Mouse (Mus musculus): ENCODE results near the gene Traf3. TPM values are rescaled to one million over a fixed set of nuclear protein-coding genes. Genes with fewer than 3 reads are reported as not detected.
A peak's percentile ranks its signal among the peaks of the same experiment; 100 is the strongest.

Gene Traf3
- polyA plus RNA-seq (2015; fragmentation: Nextera tagmentation; extraction: Ambion mirVana) = 8.9 and 9.9 TPM in 2 replicates

- H3K4me3 ChIP-seq = peak within 1 kb of the TSS; percentile 75
- H3K9ac ChIP-seq = peak within 1 kb of the TSS; percentile 69
- WGBS = 5% methylated on average over 70 of the region's 105 CpGs
- peak; percentile 68 for ATAC-seq (ENCODE audit: borderline replicate concordance, extremely low read depth, low FRiP score, low TSS enrichment)
- H3K36me3 ChIP-seq = no peaks in the 10 kb centered on the region
- peaks cover 41% of the 10 kb centered on the region for H3K4me1 ChIP-seq
- peak within 1 kb of the TSS; percentile 90 for H3K27ac ChIP-seq
- H3K9me3 ChIP-seq = no peaks in the 10 kb centered on the region
- H3K4me2 ChIP-seq = peak within 1 kb of the TSS; percentile 89
- no peaks in the 10 kb centered on the region for H3K27me3 ChIP-seq
These were observed at the start of gene Traf3 for GRCm38 (mm10) chr12:111165831-111166591. Gene Traf3, plus strand, starts transcription at chr12:111166370.

DNA sequence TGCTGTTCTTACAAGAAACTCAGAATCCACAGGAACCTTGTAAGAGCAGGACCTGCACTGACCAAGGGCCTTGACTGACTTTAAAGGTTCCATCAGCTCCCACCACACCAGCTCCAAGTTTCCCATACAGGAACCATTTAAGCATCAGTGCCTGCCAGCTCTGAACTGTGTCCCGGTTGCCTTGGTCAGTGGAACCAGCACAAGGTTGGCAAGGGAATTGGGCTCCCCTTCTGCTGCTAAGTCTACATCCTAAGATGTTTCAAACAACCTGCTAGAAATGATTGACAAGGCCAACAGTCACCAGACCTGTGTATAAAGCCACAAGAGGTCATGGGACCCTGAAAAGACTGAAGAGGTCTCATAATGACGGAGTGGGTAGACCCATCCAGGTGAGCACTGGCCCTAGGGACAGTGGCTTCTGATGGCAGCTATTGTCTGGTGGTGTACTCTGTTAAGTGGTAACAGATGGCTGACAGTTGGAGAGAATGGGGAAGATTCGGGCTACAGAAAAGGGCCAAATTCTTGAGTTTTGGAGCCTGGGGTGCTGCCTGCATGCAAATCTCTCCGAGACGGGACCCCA, 46.6 kb upstream of the Traf3 start:
- Histone ChIP-seq H3K4me1 (no peaks in the 10 kb centered on the region), H3K27ac (no peak overlapping the region), H3K4me2 (no peak overlapping the region), H3K36me3 (peaks cover 28% of the 10 kb centered on the region), H3K9ac (no peak overlapping the region), H3K4me3 (no peak overlapping the region), H3K27me3 (no peaks in the 10 kb centered on the region), H3K9me3 (no peaks in the 10 kb centered on the region)
- no peak for ATAC-seq (ENCODE audit: borderline replicate concordance, extremely low read depth, low FRiP score, low TSS enrichment)
- WGBS = 93% methylated on average over 5 of the region's 5 CpGs

DNA sequence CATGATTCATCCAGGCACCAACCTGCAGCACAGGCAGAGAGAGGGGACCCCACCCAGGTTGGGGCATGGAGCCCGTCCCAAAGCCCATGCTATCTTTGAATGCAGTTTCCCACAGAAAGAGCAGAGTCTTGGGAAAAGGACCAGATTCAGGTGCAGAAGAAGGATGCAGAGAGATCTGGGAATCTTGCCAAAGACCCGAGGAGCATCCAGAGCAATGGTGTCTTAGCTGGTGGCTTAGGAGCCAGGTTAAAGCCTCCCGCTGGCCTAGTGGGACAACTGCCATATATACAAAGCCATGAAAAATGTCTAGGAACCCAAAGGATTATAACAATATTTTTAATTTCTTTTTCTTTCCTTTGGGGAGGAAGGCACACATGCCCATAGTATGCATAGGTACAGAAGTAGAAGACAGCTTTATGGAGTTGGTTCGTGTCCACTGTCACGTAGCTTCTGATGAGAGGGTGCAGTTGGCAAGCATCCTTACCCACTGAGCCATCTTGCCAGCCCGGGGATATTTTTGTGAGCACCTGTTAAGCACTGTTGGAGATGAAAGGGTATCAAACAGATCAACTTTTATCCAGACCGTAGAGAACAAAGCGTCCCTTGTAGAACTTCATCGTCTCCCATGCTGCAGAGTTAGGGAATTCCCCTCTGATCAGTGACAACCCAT, 45.1 kb upstream of the Traf3 start:
- Histone ChIP-seq H3K9ac (no peak overlapping the region), H3K4me1 (no peaks in the 10 kb centered on the region), H3K27me3 (no peaks in the 10 kb centered on the region), H3K27ac (no peak overlapping the region), H3K36me3 (peaks cover 23% of the 10 kb centered on the region), H3K4me2 (no peak overlapping the region), H3K4me3 (no peak overlapping the region), H3K9me3 (no peaks in the 10 kb centered on the region)
- WGBS = 82% methylated on average over 9 of the region's 9 CpGs
- no peak for ATAC-seq (ENCODE audit: borderline replicate concordance, extremely low read depth, low FRiP score, low TSS enrichment)

- Histone ChIP-seq H3K27ac (no peak overlapping the region), H3K9ac (no peak overlapping the region), H3K4me2 (no peak overlapping the region), H3K27me3 (no peaks in the 10 kb centered on the region), H3K4me3 (no peak overlapping the region), H3K36me3 (peaks cover 10% of the 10 kb centered on the region; the same call in 1 of the 2 replicates), H3K4me1 (no peaks in the 10 kb centered on the region), H3K9me3 (no peaks in the 10 kb centered on the region)
- ATAC-seq (ENCODE audit: borderline replicate concordance, extremely low read depth, low FRiP score, low TSS enrichment) = no peak
These were observed 43.8 kb upstream of the Traf3 start for GRCm38 (mm10) chr12:111122332-111122852.

GRCm38 (mm10) chr12:111124601-111125260, 41.4 kb upstream of the Traf3 start:
- Histone ChIP-seq H3K36me3 (no peaks in the 10 kb centered on the region), H3K27ac (no peak overlapping the region), H3K4me2 (no peak overlapping the region), H3K9ac (no peak overlapping the region), H3K9me3 (no peaks in the 10 kb centered on the region), H3K27me3 (no peaks in the 10 kb centered on the region), H3K4me3 (no peak overlapping the region), H3K4me1 (no peaks in the 10 kb centered on the region)
- ATAC-seq (ENCODE audit: borderline replicate concordance, extremely low read depth, low FRiP score, low TSS enrichment) = no peak
- 69% methylated on average over 14 of the region's 14 CpGs for WGBS

- H3K4me3 ChIP-seq = no peak overlapping the region
- no peaks in the 10 kb centered on the region for H3K9me3 ChIP-seq
- H3K27me3 ChIP-seq = no peaks in the 10 kb centered on the region
- no peak overlapping the region for H3K27ac ChIP-seq
- H3K36me3 ChIP-seq = no peaks in the 10 kb centered on the region
- H3K4me2 ChIP-seq = no peak overlapping the region
- no peak for ATAC-seq (ENCODE audit: borderline replicate concordance, extremely low read depth, low FRiP score, low TSS enrichment)
- no peaks in the 10 kb centered on the region for H3K4me1 ChIP-seq
- WGBS = 69% methylated on average over 6 of the region's 6 CpGs
- H3K9ac ChIP-seq = no peak overlapping the region
These were observed 40.5 kb upstream of the Traf3 start for GRCm38 (mm10) chr12:111125666-111126065.

GRCm38 (mm10) chr12:111134169-111134568, 32.0 kb upstream of the Traf3 start:
- no peak overlapping the region; the same call in 1 of the 2 replicates for H3K4me2 ChIP-seq
- no peaks in the 10 kb centered on the region for H3K27me3 ChIP-seq
- no peak for ATAC-seq (ENCODE audit: borderline replicate concordance, extremely low read depth, low FRiP score, low TSS enrichment)
- H3K9ac ChIP-seq = no peak overlapping the region
- peak overlapping the region; percentile 74 for H3K27ac ChIP-seq
- no peak overlapping the region for H3K4me3 ChIP-seq
- 75% methylated on average over 7 of the region's 7 CpGs for whole genome bisulfite sequencing
- H3K4me1 ChIP-seq = peaks cover 14% of the 10 kb centered on the region; the same call in 1 of the 2 replicates
- H3K9me3 ChIP-seq = no peaks in the 10 kb centered on the region
- H3K36me3 ChIP-seq = no peaks in the 10 kb centered on the region

GRCm38 (mm10) chr12:111134791-111135733, 31.1 kb upstream of the Traf3 start:
- 42% methylated on average over 19 of the region's 19 CpGs for WGBS
- no peaks in the 10 kb centered on the region for H3K27me3 ChIP-seq
- ATAC-seq (ENCODE audit: borderline replicate concordance, extremely low read depth, low FRiP score, low TSS enrichment) = peak; percentile 55; the same call in 1 of the 2 replicates
- no peaks in the 10 kb centered on the region for H3K9me3 ChIP-seq
- H3K9ac ChIP-seq = no peak overlapping the region
- H3K4me3 ChIP-seq = no peak overlapping the region; the same call in 1 of the 2 replicates
- H3K4me2 ChIP-seq = peak overlapping the region; percentile 17; the same call in 1 of the 2 replicates
- H3K4me1 ChIP-seq = peaks cover 14% of the 10 kb centered on the region; the same call in 1 of the 2 replicates
- peak overlapping the region; percentile 74 for H3K27ac ChIP-seq
- no peaks in the 10 kb centered on the region for H3K36me3 ChIP-seq

GRCm38 (mm10) chr12:111135953-111136352, 30.2 kb upstream of the Traf3 start:
- Histone ChIP-seq H3K9me3 (no peaks in the 10 kb centered on the region), H3K36me3 (no peaks in the 10 kb centered on the region), H3K9ac (no peak overlapping the region), H3K4me2 (no peak overlapping the region), H3K27me3 (no peaks in the 10 kb centered on the region), H3K4me1 (peaks cover 14% of the 10 kb centered on the region; the same call in 1 of the 2 replicates), H3K4me3 (no peak overlapping the region), H3K27ac (no peak overlapping the region)
- 53% methylated on average over 3 of the region's 3 CpGs for WGBS
- no peak for ATAC-seq (ENCODE audit: borderline replicate concordance, extremely low read depth, low FRiP score, low TSS enrichment)

DNA sequence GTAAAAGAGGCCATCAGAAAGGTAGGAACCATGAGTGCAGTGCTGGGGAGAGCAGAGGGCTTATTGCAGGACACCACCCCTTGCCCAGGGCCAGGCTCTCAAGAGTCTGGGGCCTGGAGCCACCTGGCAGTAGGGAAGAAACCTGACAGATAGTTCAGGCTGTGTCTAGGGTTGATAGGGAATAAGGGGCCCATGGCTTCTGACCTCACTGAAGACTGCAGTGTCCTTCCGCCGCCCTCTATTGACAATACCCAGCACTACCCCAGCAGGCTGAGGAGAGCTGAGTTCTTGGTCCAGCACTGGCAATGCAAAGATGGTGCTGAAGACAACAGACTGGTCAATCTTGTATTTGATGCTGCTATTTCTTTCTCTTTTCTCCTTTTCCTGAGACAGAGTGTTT, 29.1 kb upstream of the Traf3 start:
- Histone ChIP-seq H3K9me3 (no peaks in the 10 kb centered on the region), H3K4me3 (no peak overlapping the region), H3K27me3 (no peaks in the 10 kb centered on the region), H3K36me3 (no peaks in the 10 kb centered on the region), H3K9ac (no peak overlapping the region), H3K27ac (no peak overlapping the region), H3K4me1 (peaks cover 14% of the 10 kb centered on the region; the same call in 1 of the 2 replicates), H3K4me2 (no peak overlapping the region)
- WGBS = 66% methylated on average over 2 of the region's 2 CpGs
- no peak for ATAC-seq (ENCODE audit: borderline replicate concordance, extremely low read depth, low FRiP score, low TSS enrichment)

Measured in lung, embryonic 15.5 days (tissue).